Comparison of ENCODE assay signal across 17 mouse cellular contexts in the genomic region with DNA sequence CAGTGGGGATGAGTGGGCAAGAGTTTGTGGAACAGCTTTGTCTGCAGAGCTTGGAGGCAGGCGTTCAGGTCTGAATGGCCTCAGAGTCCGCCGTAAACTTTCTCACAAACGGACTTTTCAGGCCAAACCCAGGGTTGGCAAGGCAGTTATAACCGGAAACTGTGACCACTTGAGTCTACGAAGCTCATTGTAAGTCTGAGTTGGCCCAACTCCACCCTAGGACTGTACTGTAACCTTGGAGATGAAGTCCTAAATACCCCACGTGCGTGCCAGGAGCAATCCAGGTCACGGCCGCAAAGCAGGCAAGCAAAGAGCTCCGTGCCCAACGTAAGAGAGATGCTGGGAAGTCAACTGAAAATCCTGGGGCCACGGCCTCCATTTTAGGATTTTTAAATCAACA. TPM values are rescaled to one million over a fixed set of nuclear protein-coding genes. Genes with fewer than 3 reads are reported as not detected.
DNase-seq lines count a peak whose midpoint lies in the region; ATAC-seq and TF ChIP-seq lines count a peak whose summit lies in the region.
"Had no signal": no experiment of that assay in that cellular context is flagged by ENCODE, and none has a peak within 500 bp of the region (broad histone marks: within the 10 kb centered on the region; RNA-seq: fewer than 3 reads in every experiment).

No protein-coding gene starts in this region.

- no peak for TF ChIP-seq POLR2A in brain, embryonic 14.5 days (IDR thresholded peaks at IDR 0.05; ENCODE audit: borderline replicate concordance, extremely low read depth, insufficient read depth, insufficient read length, poor library complexity, severe bottlenecking)
- TF ChIP-seq POLR2A in thymus, adult 2 months (IDR thresholded peaks at IDR 0.05; ENCODE audit: control insufficient read depth, extremely low read depth, insufficient read depth, low read length, poor library complexity): no peak

- H3K27ac ChIP-seq in heart, embryonic 12.5 days (ENCODE audit: poor library complexity, severe bottlenecking): no peak overlapping the region
- H3K27ac ChIP-seq in thymus, adult 2 months (ENCODE audit: control insufficient read depth, insufficient read depth, low read length): no peak overlapping the region
- H3K27ac ChIP-seq: layer of hippocampus, adult 2 months; left cerebral cortex, adult 2 months; limb, embryonic 13.5 days had no signal

- H3K4me2 ChIP-seq in heart, embryonic 12.5 days: no peak overlapping the region
- H3K4me2 ChIP-seq: limb, embryonic 13.5 days; lung, embryonic 14.5 days had no signal

- no peak for ATAC-seq in heart, embryonic 12.5 days (ENCODE audit: insufficient number of reproducible peaks, low FRiP score)

- no peaks in the 10 kb centered on the region for H3K9me3 ChIP-seq in heart, embryonic 12.5 days (replicated peaks)
- H3K9me3 ChIP-seq: limb, embryonic 13.5 days had no signal

- no peak overlapping the region for H3K9ac ChIP-seq in heart, embryonic 12.5 days
- H3K9ac ChIP-seq: limb, embryonic 13.5 days; lung, embryonic 14.5 days had no signal

- peaks cover 6% of the 10 kb centered on the region; the same call in 1 of the 2 replicates for H3K4me1 ChIP-seq in heart, embryonic 12.5 days (replicated peaks)
- H3K4me1 ChIP-seq in thymus, adult 2 months (replicated peaks; ENCODE audit: control insufficient read depth, insufficient read depth, low read length): no peaks in the 10 kb centered on the region
- H3K4me1 ChIP-seq: limb, embryonic 13.5 days had no signal

- H3K4me3 ChIP-seq in heart, embryonic 12.5 days: no peak overlapping the region
- H3K4me3 ChIP-seq in thymus, adult 2 months (ENCODE audit: control insufficient read depth, insufficient read depth, low read length): no peak overlapping the region
- H3K4me3 ChIP-seq: layer of hippocampus, adult 2 months; left cerebral cortex, adult 2 months; limb, embryonic 13.5 days had no signal

- H3K36me3 ChIP-seq in heart, embryonic 12.5 days: no peaks in the 10 kb centered on the region
- no peaks in the 10 kb centered on the region for H3K36me3 ChIP-seq in thymus, adult 2 months (ENCODE audit: control insufficient read depth, insufficient read depth, low read length)
- H3K36me3 ChIP-seq: limb, embryonic 13.5 days had no signal

- DNase-seq in heart, postnatal 4 days: peak; percentile 39
- DNase-seq in lung, postnatal 10 days: peak; percentile 43
- no peak for DNase-seq in lung, postnatal 4 days
- DNase-seq in brain, embryonic 14.5 days (ENCODE audit: low read depth): peak; percentile 40
- DNase-seq in lung, postnatal 36 days: peak; percentile 50
- DNase-seq in thymus, adult 2 months: no peak
- DNase-seq: cerebellum, adult 8-10 months; embryo, embryonic 11 days; gastrocnemius, postnatal 25 days; lung, embryonic 14.5 days; midbrain, embryonic 14.5 days; right cerebral cortex, postnatal 25 days; thymus, postnatal 25 days had no signal

- no peak for TF ChIP-seq CTCF in brain, embryonic 14.5 days (IDR thresholded peaks at IDR 0.05; ENCODE audit: borderline replicate concordance, extremely low read depth, insufficient read depth, insufficient read length)
- no peak for TF ChIP-seq CTCF in thymus, adult 2 months (IDR thresholded peaks at IDR 0.05; ENCODE audit: borderline replicate concordance, control insufficient read depth, extremely low read depth, insufficient read depth, low read length, poor library complexity)

- 87% methylated on average over 13 of the region's 13 CpGs for WGBS in heart, embryonic 12.5 days
- 89% methylated on average over 13 of the region's 13 CpGs for WGBS in thymus, adult 2 months

- H3K27me3 ChIP-seq in heart, embryonic 12.5 days (replicated peaks): peaks cover 13% of the 10 kb centered on the region; the same call in 1 of the 2 replicates
- H3K27me3 ChIP-seq in thymus, adult 2 months (ENCODE audit: control insufficient read depth, insufficient read depth, low read length): no peaks in the 10 kb centered on the region
- H3K27me3 ChIP-seq: limb, embryonic 13.5 days had no signal

RNA-seq across cellular contexts. Expression of gene Cfap298, which starts 23.1 kb away (rescaled TPM):
- total RNA-seq in heart, postnatal 4 days (2021): 10 to 100 TPM; 26.2 to 32.8 TPM
- 49.0 and 50.4 TPM in 2 replicates for polyA plus RNA-seq in heart, embryonic 12.5 days (2016; fragmentation: Nextera tagmentation; extraction: Ambion mirVana)
- polyA plus RNA-seq in brain, embryonic 14.5 days (2012; rRNA removed): 23.0 and 24.4 TPM in 2 replicates
- 20.7 and 25.3 TPM in 2 replicates for polyA plus RNA-seq in thymus, adult 2 months (2012; rRNA removed)

Comparison
In these comparisons a context has a peak if more than half of its experiments do, and no peak if none do; other contexts are left out.
1. DNase-seq: peak in heart, postnatal 4 days (single experiment), lung, postnatal 10 days (single experiment), brain, embryonic 14.5 days (single experiment) and lung, postnatal 36 days (single experiment); none in lung, postnatal 4 days (0 of 2) and thymus, adult 2 months (single experiment).